Mouse (Mus musculus) left cerebral cortex, postnatal 4 days (tissue): ENCODE results near the gene Zkscan3. TPM values are rescaled to one million over a fixed set of nuclear protein-coding genes. Genes with fewer than 3 reads are reported as not detected.

ENCODE experiments used
- DNase-seq: peaks from one replicate; pipeline ENCODE4 v3.0.0-alpha.2; 2022
- intact Hi-C: fragments of 180-260 bp; cut with DNase I; formaldehyde crosslinking; loops from one replicate; pipeline ENCODE4 v1.15.1; 2025
- total RNA-seq, 2 experiments: library from RNA; stranded (reverse); gene quantifications; 2 replicates each; pipeline ENCODE4 v1.2.3; 2021

The Zkscan3 gene
- 10 to 100 TPM; 49.4 to 56.1 TPM for total RNA-seq

DNA sequence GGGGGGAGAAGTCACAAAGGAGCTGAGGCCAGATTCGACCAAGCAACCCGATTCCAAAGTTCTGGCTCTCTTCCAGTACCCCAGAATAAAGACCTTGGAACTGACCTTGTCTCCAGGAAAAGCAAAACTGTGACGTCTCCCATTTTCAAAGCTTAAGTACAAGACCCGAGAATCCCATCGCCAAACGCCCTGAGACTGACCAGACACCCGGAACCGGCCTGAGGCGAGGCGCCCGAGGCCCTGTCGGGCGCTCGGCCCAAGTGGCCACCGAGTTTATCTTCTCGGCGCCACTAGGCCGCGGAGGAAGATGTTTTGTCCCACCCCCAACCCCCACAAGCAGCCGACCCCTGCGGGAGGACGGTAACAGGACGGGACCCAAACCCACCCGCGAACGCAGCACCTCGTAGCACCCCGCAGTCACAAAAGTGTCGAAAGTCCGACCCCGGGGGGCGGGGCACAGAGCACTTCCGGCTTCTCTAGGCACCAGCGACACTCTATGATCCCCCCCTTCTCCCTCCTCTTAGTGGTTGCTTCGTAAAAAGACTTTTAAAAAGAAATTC lies at the start of gene Zkscan3:
Zkscan3 (minus strand) TSS at position 469 of the 560 bp plus-strand sequence.
- peak; percentile 85 for DNase-seq
- intact Hi-C loops = loop anchor here (5.0 kb wide), 1 partner anchor 40 kb away; the partner anchor contains the start of gene Pgbd1

DNA sequence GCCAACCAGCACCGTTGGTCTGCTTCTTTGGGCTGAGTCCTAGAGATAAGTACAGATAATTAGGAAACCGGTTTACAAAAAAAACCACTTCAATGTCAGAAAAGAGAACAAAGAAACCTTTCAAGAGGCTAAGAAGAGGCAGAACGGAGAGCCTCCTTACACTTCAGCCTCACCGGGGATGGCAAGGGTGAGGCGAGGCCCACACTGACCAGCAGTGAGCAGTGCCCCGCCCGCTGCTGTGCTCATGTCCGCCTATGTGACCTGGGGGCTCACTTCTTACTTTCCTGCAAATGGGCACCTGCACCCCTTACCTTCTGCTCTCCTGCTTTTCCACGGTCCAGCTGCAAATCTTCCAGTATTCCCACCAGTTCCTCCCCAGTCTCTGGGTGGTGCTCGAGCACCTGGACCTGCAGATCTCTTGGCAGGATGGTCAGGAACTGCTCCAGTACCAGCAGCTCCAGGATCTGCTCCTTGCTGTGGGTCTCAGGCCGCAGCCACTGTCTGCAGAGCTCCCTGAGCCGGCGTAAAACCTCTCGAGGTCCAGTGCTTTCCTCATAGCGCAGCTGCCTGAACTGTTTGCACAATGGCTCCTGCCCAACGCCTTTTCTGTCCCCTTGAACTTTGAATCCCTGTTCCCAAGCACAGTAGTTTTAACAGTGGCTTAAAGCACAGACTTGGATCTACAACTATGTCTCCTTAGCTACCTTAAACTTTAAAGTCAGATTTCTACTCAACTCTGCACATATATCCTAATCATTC lies 45.5 kb upstream of the Zkscan3 start:
- intact Hi-C loops = no loop called here
- DNase-seq = no peak

DNA sequence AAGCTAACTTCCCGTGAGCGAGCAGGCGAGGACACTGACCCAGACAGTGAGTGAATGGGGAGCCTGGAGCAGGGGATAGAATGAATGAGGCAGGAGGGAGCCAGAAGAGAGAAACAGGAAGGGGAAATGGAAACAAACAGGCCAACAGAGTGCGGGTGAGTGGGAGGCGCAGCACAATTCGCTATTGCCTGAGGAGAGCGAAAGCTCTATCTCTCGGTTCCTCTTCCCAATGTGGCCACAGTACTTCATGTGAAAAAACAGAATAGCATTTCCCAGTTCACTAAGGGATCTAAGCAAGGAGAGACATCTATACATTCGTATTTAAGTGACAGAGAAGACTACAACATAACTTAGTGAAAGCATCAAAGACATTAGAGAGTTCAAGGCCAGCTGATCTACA lies 44.2 kb upstream of the Zkscan3 start:
- intact Hi-C loops = no loop called here
- DNase-seq = no peak

DNA sequence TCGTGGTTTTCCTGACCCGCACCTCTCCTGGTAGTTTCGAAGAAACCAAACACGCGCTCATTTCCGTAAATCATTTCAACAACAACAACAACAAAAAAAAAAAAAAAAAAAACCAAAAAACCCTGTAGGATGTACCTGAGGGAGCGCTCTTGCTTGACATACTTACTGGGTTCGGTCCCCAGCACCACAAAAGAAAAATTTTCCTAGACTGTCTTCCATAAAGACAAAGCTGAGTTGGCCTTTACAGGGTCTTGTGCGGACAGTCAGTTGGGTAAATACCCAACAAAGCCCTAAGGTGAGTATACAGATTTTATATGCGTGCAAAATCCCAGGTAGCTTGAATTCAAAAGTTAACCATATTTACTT lies 38.6 kb upstream of the Zkscan3 start:
- DNase-seq = no peak
- intact Hi-C loops = loop anchor here (5.0 kb wide), 1 partner anchor 39 kb away; the partner anchor contains the start of gene Zkscan3

DNA sequence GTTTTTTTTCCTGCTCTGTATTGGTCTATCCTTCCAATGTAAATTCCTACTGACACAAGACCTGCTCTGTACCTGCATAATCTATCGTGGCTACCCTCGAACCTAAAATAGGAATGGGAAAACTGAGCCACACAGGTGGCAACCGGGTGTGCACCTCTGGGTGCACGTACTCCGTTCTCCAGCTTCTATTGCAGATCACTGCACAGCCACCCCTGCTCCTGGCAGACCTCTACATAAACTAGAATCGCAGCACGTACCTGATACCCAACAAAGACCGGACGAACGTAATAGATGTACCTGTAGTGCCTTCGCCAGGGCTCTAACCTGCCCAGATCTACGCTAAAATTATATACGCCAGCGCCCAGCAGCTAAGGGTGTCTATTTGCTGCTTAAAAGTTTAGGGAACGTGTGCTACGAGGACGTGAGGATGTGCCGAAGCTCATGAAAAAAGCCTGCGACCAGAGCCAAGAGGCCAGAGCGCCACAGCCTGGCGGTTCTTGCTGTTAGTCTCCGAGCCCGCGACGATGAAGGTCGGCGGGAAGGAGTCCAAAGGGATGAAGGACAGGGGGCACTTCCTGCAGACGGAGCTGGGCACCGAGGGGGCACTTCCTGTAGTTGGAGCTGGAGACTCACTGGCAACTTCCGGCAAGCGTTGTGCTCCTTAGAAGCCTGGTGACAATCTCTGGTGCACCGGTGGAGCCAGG lies 38.1 kb upstream of the Zkscan3 start, which contains the start of gene Pgbd1:
Pgbd1 (minus strand) TSS at position 556 of the 704 bp plus-strand sequence.
- peak; percentile 90 for DNase-seq
- intact Hi-C loops = loop anchor here (5.0 kb wide), 1 partner anchor 38 kb away; the partner anchor contains the start of gene Zkscan3

DNA sequence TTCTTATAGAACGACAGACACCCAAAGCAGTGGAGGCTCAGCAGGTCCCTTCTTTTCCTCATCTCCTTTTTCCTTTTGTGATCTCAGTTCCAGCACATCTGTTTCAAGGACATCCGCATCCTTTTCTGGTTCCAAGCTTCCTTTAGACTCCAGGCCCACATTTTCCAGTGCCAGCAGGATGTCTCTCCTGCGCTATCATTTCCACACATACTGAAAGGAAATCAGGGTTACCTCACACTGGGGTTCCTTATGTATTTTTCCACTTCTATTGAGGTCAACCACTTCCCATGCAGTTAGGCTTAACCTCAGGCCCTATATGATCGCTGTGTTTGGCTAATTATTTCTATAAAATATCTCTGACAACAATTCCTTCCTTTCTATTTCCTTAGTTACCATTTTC lies 32.9 kb upstream of the Zkscan3 start:
- no peak for DNase-seq
- intact Hi-C loops = no loop called here

DNA sequence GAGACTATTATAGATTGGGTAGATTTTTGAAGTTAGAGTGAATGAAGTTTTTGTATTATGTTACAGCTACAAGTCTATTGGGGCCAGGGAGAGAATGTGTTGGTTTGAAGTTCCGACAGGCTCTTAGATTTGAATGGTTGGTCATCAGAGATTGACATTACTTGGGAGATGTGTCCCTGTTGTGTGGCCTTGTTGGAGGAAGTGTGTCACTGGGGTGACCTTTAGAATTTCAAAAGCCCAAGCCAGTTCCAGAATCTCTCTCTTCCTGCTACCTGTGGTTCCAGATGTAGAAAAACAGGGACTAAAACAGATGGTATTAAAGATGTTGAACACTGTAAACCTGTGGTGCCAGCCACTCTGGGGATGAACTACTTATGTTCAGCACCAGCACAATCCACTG lies 25.1 kb upstream of the Zkscan3 start:
- intact Hi-C loops = no loop called here
- no peak for DNase-seq

DNA sequence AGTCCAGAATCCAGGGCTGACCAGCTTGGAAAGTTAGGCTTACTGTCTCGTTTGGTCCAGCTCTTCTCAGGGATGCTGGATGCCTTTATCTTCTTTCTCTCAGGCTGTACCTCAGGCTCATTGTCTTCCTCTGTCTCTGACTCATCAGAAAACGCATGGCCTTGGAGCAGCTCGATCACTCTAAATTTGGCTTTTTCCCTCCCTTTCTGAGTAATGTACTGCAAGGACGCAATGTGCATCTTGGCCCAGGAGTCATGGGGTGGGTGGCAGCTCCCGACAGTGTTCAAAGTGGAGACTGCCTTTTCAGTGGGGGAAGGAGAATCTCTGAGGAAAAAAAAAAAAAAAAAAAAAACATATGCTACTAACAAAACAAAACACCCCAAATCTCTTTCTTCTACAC lies 20.7 kb upstream of the Zkscan3 start:
- intact Hi-C loops = no loop called here
- DNase-seq = no peak

DNA sequence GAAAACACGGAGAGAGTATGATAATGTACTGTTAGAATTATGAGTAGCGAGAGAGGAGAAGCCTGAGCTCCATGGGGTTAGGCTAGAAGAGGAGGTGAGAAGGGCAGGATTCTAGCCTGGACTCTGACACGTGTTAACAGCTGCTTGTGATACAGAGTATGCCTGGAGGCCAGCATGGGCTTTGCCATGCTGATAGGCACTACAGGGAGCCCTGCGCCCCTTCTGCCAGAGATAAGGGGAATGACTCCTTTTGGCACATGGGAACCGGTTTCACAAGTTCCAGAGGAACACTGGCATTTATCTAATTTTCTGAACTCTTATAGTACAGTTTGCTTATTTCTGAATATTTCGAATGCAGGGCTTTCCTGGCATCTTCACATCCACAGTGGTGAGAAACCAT lies 16.3 kb upstream of the Zkscan3 start:
- intact Hi-C loops = no loop called here
- DNase-seq = no peak

DNA sequence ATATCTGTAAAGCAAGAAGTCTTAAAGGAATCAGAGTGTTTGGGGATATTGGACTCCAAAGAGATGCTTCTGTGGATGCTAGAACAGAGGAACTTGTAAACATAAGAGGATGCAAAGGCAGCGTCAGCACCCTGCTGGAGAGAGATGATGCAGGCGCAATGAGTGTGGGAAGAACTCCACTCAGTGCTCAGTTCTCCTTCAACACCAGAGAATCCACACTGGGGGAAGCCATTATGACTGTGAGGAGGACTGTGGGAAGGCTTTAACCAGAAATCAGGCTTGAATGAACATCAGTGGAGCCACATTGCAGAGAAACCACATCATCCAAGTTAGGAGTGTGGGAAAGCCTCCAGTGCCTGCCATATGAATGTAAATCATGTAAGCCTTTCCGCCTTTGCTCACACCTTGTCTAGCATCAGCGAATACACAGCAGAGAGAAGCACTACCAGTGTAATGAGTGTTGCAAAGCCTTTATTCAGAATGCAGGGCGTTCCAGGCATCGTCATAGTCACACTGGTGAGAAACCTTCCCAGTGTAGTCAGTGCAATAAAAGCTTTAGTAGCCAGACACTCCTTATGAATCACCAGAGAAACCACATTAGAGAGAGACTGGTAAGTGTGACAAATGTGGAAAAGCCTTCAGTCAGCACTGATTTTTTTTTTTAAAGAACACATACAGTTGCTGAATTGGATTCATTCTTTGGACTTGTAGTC lies 14.9 kb upstream of the Zkscan3 start:
- intact Hi-C loops = no loop called here
- no peak for DNase-seq

DNA sequence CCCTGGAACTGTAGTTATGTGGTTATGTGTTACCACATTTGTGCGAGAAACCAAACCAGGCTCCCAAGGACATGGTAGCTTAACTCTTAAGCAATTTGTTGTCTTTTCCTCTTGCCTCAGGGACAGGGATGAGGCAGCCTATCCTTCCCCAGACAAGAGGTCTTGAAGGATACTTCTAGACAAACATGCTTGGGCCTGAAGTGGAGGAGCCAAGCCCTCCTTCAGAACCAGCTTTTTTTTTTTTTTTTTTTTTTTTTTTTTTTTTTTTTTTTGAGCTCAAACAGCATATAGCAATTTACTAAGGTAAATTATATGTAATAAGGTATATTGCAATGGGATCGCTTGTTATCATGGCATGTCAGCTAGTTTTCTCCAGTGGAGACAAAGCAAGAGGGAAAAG lies 13.2 kb upstream of the Zkscan3 start:
- intact Hi-C loops = no loop called here
- no peak for DNase-seq

DNA sequence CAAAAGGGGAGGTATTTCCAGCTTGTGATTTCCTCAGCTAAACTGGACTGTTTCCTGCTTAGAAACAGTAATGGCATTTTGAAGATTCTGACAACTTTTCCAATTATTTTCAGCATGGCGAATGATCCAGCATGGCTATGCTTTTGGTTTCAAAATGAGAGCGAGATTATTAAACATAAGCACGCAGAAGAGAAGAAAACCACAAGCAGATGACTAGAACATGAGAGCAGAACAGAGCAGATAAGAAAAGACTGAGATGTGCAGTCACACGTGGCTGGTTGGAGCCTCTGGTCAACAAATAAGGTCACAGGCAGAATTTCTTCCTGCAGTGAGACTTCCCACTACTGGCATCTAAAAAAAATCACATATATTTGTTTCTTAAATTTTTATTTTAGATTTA lies 12.7 kb upstream of the Zkscan3 start:
- intact Hi-C loops = no loop called here
- no peak for DNase-seq

DNA sequence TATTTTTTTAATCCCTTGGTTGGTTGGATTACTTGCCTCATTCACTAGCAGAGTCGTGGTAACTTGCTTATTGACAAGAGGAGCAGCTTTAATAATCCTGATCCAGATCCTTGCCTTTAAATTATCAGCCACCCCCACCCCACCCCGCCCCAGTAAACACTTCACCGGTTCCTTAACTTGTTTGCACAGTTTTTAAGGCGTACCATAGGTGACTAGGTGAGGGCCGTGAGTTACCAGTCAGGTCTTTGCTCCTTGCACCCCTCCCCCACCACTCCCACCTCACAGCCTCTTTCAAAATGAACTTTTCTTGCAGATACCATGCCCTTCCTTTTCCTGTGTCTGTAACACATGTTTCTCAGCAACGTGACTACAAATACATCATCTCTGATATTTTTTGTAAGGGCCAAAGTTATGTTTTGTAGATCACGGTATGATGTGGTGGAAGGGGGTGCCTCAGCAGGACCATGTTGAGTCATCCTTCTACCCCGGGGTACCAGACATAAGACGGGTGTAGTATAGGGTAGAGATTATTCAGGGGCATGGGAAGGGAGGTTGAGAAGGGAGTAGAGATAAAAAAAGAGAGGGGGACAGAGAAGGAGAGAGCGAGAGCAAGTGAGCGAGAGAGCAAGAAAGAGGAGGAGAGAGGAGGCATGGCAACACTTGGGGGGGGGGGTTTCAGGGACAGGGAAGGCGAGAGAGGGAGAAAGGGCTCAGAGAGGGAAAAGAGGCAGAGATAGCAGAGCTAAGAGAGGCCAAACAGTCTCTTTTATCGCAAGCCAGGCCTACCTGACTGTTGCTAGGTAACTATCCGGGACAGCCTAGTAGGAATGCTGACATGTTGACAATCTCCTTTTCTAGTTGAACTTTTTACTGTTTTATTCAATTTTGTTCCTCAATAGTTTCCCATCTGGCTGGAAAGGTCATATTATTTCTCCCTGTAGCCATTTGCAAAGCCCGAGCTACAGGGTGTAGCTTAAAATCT lies 12.0 kb upstream of the Zkscan3 start:
- no peak for DNase-seq
- intact Hi-C loops = no loop called here

DNA sequence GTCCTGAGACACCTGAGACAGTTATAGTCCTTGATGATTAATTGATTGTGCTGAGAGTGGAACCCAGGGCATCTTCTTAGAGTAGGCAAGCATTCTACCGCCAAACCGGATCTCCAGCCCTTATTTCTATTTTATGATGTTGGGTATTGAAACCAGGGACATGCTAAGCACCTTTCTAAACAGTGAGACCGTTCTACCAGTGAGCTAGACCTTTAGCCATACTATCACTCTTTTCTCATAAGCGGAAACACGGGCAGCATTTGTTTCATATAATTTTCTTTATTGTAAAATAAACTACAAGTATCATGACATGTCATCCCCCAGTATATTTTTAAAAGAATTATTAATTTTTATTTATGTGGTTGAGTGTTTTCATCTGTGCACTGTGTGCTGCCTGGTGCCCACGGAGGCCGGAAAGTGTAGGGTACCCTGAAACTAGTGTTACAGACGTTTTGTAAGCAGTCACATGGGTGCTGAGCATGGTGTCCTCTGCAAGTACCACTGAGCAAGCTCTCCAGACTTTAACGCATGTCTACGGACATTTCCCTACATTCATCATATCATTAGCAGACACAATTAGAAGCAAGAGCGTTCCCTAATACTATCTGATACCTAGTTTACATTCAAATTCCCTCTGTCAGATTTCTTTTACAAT lies 6.4 kb upstream of the Zkscan3 start:
- intact Hi-C loops = no loop called here
- no peak for DNase-seq

DNA sequence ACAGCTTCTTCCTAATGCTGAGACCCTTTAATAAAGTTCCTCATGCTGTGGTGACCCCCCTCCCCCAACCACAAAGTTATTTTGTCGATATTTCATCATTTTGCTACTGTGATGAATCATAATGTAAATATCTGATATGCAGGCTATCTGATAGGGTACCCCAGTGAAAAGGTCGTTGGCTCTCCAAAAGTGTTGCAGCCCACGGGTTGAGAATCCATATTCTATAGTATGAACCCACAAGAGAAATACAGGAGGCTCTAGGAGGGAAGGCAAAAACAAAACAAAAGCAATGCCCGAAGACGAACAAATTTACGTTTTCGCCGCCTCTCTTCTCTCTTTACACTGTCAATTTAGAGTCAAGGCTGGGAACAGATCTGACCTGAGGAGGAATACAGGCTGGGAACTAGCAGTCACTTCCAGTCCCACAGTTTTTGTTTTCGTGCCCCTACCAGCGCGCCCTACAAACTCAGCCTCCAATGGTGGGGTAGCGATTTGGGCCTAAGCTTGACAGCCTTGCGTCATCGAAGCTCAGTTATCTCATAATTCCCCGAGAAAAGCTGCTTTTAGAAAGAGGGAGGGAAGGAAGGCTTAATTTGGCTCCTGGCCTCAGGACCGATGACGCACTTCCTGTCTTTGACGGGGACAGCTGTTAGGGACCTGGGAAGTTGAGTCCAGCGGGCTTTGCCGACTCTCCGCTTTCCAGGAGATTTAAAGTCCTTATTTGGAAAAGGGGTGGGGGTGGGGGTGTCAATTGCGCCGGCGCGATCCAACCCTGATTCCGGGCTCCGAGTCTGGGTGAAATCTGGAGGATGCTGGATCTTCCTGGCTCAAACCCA lies 5.6 kb upstream of the Zkscan3 start:
- intact Hi-C loops = no loop called here
- DNase-seq = peak; percentile 82

DNA sequence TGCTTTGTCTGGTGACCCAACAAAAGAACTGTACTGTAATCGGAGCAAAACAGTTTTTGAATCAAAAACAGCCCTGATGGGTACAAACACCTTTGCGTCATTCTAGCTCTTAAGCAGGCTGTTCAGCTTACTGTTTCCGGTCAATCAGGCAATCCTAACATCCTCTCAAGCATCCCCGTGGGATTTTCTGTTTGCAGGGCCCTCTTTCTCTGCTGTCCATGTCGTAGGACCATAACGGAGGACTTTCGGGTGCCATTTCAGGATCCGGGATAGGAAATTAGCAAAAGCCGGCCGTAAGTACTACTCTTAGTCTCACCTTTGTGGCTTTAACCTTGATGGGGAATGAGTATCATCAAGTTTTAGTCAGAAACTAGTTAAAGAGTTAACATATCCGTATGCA lies 4.8 kb upstream of the Zkscan3 start:
- DNase-seq = no peak
- intact Hi-C loops = no loop called here

DNA sequence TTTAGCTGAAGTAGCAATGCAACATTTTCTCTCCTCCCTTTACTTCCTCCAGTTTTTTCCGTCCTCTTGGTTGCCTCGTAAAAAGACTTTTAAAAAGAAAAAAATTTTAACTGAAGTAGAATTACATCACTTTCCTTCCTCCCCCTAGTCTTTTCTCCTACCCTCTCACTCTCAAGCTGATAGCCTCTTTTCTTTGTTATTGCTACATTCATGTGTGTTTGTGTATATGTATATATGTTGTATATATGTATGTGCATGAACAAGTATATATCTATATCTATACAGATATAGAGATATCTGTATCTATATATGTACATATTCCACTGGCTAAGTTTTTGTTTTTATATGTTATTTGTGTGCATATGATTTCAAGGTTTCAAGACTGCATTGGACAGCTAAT lies 293 bp upstream of the Zkscan3 start:
- intact Hi-C loops = loop anchor here (5.0 kb wide), 1 partner anchor 39 kb away; the partner anchor contains the start of gene Pgbd1
- no peak for DNase-seq

DNA sequence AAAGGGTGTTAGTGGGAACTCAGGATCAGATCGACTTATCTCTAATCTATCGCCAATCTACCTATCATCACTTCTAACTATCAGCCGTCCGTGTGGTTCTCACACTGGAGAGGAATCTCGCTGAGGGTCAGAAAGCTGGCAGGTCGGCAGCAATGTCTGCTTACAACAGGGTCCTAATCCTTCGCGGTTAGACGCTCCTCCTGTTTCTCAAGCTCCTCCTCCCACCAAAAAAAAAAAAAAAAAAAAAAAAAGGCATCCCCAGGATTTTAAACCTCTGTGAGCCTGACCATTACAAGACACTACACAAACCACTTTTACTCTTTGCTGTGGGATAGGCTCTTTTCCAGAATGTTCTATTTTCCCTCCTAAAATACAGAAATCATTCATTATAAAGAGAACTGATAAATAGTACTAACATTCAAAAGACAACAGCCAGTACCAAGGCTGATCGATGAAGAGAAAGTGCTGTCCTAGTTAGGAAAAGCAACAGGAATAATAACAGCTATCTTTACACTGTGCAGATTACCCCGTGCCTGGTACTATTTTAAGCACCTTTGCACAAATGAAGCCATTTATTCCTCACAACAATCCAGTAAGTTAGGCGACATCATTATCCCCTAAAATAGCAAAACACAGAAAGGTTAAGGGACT lies 794 bp downstream of the Zkscan3 start:
- no peak for DNase-seq
- intact Hi-C loops = loop anchor here (5.0 kb wide), 1 partner anchor 41 kb away; the partner anchor contains the start of gene Pgbd1
